Mouse (Mus musculus) thymus, adult 2 months (tissue): ENCODE measurements at regions not wholly inside any gene's neighbourhood (a gene's known extent, or its start where the extent isn't known, plus 50 kb on each side); places are given as distances from the start of the nearest gene placed in this dataset.

ENCODE experiments used
- CTCF ChIP-seq: fragments of 200-500 bp; IDR thresholded peaks from 2 replicates; pipeline ENCODE4 v1.5.1; 2012; ENCODE audit warnings: mild to moderate bottlenecking, control low read depth, low read length, moderate library complexity, borderline replicate concordance; ENCODE audit not compliant: control insufficient read depth, poor library complexity, insufficient read depth; ENCODE audit errors: extremely low read depth
- POLR2A ChIP-seq: fragments of 200-500 bp; IDR thresholded peaks from 2 replicates; pipeline ENCODE4 v1.6.1; 2012; ENCODE audit warnings: mild to moderate bottlenecking, low read length, control low read depth, moderate library complexity; ENCODE audit not compliant: control insufficient read depth, poor library complexity, insufficient read depth; ENCODE audit errors: extremely low read depth

GRCm38 (mm10) chr9:116298791-116299190 is 123.6 kb upstream of the Tgfbr2 start:
- TF ChIP-seq CTCF (no peak), POLR2A (no peak)
